Mouse (Mus musculus) CD4-positive naive resting alpha-beta T cell, adult 57 days (primary cell): ENCODE results near the gene Hsd17b13. TPM values are rescaled to one million over a fixed set of nuclear protein-coding genes. Genes with fewer than 3 reads are reported as not detected.

Source experiments
- total RNA-seq: library from RNA; stranded (reverse); gene quantifications from one replicate; pipeline ENCODE4 v1.2.4, GENCODE M21; 2023

Hsd17b13 gene
- not detected for total RNA-seq

GRCm38 (mm10) chr5:103977297-103977696 is at the start of gene Hsd17b13:
Gene Hsd17b13, minus strand, starts transcription at chr5:103977410.

GRCm38 (mm10) chr5:104021597-104022378 is 44.6 kb upstream of the Hsd17b13 start, which contains the start of gene Hsd17b11:
Gene Hsd17b11, minus strand, starts transcription at chr5:104021919.

GRCm38 (mm10) chr5:103910748-103911409 is 66.3 kb downstream of the Hsd17b13 start, which contains the start of gene Klhl8:
Gene Klhl8, minus strand, starts transcription at chr5:103911259.

Other genes starting within 250 kb of the Hsd17b13 start
- gene Klhl8, start 66.2 kb downstream of the Hsd17b13 start, total RNA-seq = 4.9 TPM
- gene Hsd17b11, start 44.5 kb upstream of the Hsd17b13 start, total RNA-seq = 33.4 TPM
- gene Nudt9, start 68.9 kb upstream of the Hsd17b13 start, total RNA-seq = 33.9 TPM
- gene Gm17660, start 100.2 kb upstream of the Hsd17b13 start, total RNA-seq = not detected
- 0.33 TPM for gene Sparcl1, start 136.3 kb upstream of the Hsd17b13 start, total RNA-seq
- not detected for gene Dspp, start 193.3 kb upstream of the Hsd17b13 start, total RNA-seq
- gene Dmp1, start 225.2 kb upstream of the Hsd17b13 start, total RNA-seq = not detected